Mouse (Mus musculus) kidney, adult 8-10 months (tissue): ENCODE data around the gene Hibch.
A peak's percentile ranks its signal among the peaks of the same experiment; 100 is the strongest.

Experiments used
- DNase-seq, 2 experiments: peaks; one replicate each; pipeline ENCODE4 v3.0.0; 2022

Hibch gene

GRCm38 (mm10) chr1:52844782-52845665 is at the start of gene Hibch:
Gene Hibch (plus strand): TSS chr1:52844929.
- DNase-seq: peak; percentile 100

GRCm38 (mm10) chr1:52795927-52796326 is 48.8 kb upstream of the Hibch start:
- no peak for DNase-seq

- DNase-seq: no peak
These were observed 45.5 kb upstream of the Hibch start for GRCm38 (mm10) chr1:52799056-52799726.

GRCm38 (mm10) chr1:52799772-52800171 is 45.0 kb upstream of the Hibch start:
- no peak for DNase-seq

- DNase-seq: no peak
These were observed 44.4 kb upstream of the Hibch start for GRCm38 (mm10) chr1:52800340-52800740.

GRCm38 (mm10) chr1:52801651-52802050 is 43.1 kb upstream of the Hibch start:
- DNase-seq: no peak

GRCm38 (mm10) chr1:52802406-52802975 is 42.2 kb upstream of the Hibch start:
- DNase-seq: no peak

- DNase-seq: no peak
These were observed 39.7 kb upstream of the Hibch start for GRCm38 (mm10) chr1:52805041-52805440.

- no peak for DNase-seq
These were observed 36.3 kb upstream of the Hibch start for GRCm38 (mm10) chr1:52808456-52808855.

- DNase-seq: no peak
These were observed 28.4 kb upstream of the Hibch start for GRCm38 (mm10) chr1:52816232-52816891.

- DNase-seq: peak; percentile 85 to 87
These were observed 27.6 kb upstream of the Hibch start, which contains the start of gene Inpp1 for GRCm38 (mm10) chr1:52816910-52817812. Gene Inpp1 (minus strand): TSS chr1:52817688.

GRCm38 (mm10) chr1:52817813-52818147 is 26.9 kb upstream of the Hibch start:
- DNase-seq: no peak

- DNase-seq: no peak
These were observed 5.6 kb upstream of the Hibch start for GRCm38 (mm10) chr1:52839099-52839498.

GRCm38 (mm10) chr1:52844354-52844753 is 375 bp upstream of the Hibch start:
- peak in 1 of 2 experiments; percentile 9 for DNase-seq

- peak; percentile 19 to 30 for DNase-seq
These were observed 1.8 kb downstream of the Hibch start for GRCm38 (mm10) chr1:52846556-52846955.

GRCm38 (mm10) chr1:52849422-52849821 is 4.7 kb downstream of the Hibch start:
- DNase-seq: no peak

- peak in 1 of 2 experiments; percentile 15 for DNase-seq
These were observed 9.3 kb downstream of the Hibch start for GRCm38 (mm10) chr1:52854029-52854428.

- no peak for DNase-seq
These were observed 11.3 kb downstream of the Hibch start for GRCm38 (mm10) chr1:52855904-52856601.

- no peak for DNase-seq
These were observed 19.5 kb downstream of the Hibch start for GRCm38 (mm10) chr1:52864220-52864619.

- no peak for DNase-seq
These were observed 21.3 kb downstream of the Hibch start for GRCm38 (mm10) chr1:52866007-52866406.

GRCm38 (mm10) chr1:52867876-52868275 is 23.1 kb downstream of the Hibch start:
- no peak for DNase-seq
